Mouse (Mus musculus) T-helper 2 cell (primary cell): ENCODE results near the gene Uvssa.
"Not testable (repeated sequence)": the region's sequence is repeated elsewhere in the genome, so short reads cannot be mapped to it uniquely, and the experiment has no call there.

ENCODE experiments used
- in situ Hi-C: fragments of 300-600 bp; cut with MboI, MseI; formaldehyde crosslinking; loops from one replicate; pipeline ENCODE4 v1.15.1; 2025; ENCODE audit warnings: high pct_unique_total_duplicates

The Uvssa gene

GRCm38 (mm10) chr5:33378302-33378854 lies at the start of gene Uvssa:
TSS of gene Uvssa (plus strand) at chr5:33378549.
- in situ Hi-C loops, result loop anchor here (5.0 to 10.0 kb wide), 3 partner anchors 41 to 1166 kb away; partner anchors contain the start of genes Ctbp1 and Maea

- in situ Hi-C loops, result loop anchor here (5.0 kb wide), 1 partner anchor 43 kb away; the partner anchor contains the start of gene Uvssa
Measured at GRCm38 (mm10) chr5:33334381-33335272, 43.7 kb upstream of the Uvssa start.

DNA sequence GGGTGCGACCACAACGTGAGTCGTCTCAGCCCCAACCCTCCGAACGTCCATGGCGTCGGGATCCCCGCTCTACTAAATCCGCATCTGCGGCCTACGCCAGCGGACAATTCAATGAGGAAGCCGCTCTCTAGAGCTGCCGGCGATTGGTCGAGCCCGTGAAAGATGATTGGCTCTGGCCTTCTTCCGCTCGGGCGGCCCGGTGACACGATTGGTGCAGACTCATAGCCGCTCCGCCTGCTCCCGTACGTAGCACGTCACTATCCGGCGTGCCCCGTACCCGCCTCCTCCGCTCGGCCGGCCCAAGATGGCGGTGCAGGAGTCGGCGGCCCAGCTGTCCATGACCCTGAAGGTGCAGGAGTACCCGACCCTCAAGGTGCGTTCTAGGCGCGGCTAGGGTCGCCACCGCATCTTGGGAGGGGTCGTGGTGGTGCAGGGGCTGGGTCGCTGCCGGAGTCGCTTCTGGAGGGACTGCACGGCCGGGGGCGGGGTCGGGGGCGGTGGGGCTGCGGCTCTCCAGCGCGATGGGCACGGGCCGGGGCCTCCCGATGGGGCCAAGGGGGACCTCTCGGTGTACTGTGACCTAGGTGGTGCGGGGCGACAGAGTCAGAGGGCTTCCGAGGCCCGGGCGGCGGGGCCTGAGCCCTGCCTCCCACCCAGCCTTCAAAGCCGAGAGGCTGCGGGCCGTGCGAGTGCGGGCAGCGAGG lies 42.9 kb upstream of the Uvssa start, which contains the start of gene Maea:
Gene Maea, plus strand, starts transcription at position 237 of the 704 bp plus-strand sequence.
- in situ Hi-C loops, result loop anchor here (5.0 kb wide), 1 partner anchor 42 kb away; the partner anchor contains the start of gene Uvssa

DNA sequence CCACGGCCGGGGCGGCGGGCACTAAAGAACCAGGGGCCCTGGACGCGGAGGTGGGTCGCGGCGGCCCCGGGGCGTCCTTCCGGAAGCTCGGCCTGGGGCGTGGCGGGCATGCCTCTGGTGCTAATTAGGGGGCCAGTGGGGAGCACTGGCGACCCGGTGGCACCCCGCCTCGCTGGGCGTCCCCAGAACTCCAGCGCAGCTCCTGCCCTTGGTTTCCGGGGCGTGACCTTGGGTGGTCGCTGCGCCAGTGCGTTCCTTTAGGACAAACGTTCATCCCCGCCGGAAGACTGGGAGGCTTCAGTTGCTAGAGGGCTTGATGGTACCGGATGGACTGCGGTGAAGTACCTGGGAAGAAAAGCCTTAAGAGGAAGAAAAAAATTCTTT lies 42.4 kb upstream of the Uvssa start:
- in situ Hi-C loops, result loop anchor here (5.0 kb wide), 1 partner anchor 41 kb away; the partner anchor contains the start of gene Uvssa

DNA sequence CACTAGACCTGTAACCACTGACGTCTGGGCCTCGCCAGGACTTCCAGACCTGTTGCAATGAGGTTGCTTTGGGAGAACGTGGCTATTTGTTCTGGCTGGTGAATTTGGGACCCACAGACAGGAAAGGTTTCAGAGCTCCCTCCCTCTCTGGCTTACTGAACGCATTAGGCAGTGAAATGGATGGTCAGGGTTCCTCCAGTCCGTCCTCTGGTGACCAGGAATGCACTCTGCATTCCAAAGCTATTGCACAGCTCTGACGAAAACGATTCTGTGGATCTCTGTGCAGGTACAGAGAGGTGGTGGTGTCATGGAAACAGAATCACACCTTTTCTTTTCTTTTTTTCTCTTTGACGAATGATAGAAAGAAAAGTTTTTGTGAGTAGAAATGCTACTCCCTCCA lies 41.1 kb upstream of the Uvssa start:
- in situ Hi-C loops, result loop anchor here (5.0 kb wide), 1 partner anchor 40 kb away; the partner anchor contains the start of gene Uvssa

GRCm38 (mm10) chr5:33341165-33341564 lies 37.2 kb upstream of the Uvssa start:
- in situ Hi-C loops, result no loop called here

DNA sequence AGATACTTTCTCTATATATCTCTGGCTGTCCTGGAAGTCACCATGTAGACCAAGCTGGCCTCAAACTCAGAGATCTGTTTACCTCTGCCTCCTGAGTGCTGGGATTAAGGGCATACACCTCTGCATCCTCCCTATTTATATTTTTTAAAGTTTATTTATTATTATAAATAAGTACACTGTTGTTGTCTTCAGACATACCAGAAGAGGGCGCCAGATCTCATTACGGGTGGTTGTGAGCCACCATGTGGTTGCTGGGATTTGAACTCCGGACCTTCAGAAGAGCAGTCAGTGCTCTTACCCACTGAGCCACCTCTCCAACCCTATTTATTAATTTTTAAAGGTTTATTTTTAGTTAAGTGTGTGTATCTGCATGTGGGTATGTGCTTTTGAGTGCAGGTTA lies 36.1 kb upstream of the Uvssa start:
- in situ Hi-C loops, result not testable (repeated sequence)

DNA sequence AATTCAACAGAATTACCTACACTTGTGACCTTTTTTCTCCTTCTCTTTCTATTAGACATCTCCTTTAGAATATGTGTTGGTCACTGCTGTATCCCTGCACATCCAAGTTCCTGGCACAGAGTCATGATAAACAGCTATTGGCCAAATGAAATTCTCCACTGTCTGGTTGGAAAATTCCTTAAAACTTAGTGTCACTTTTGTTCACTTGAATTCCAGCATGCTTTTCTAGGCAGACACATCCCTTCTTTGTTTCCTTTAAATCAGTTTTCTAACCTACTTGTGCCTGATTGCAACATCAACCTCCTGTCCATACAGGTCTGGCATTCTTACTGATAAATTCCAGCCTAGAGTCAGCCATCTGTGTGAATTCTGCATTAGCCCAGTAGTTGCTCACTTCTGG lies 35.5 kb upstream of the Uvssa start:
- in situ Hi-C loops, result no loop called here

DNA sequence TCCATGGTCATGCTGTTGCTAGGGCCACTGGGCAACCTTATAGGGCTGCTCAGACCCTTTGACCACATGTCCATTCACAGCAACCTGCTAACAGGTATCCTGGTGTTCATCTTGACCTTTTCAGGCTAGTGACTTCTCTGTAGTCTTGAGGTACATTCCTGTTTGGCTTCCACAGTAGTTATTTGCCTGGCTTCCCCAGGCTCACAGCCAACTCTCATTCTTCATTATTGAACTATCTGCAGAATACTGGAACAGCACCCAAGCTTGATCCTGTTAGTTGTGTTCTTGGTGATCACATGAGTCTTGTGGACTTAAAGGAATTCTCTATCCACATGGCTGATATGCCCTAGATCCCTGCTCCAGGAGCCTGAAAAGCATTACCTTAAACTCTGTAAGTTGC lies 34.8 kb upstream of the Uvssa start:
- in situ Hi-C loops, result no loop called here

GRCm38 (mm10) chr5:33344070-33344469 lies 34.3 kb upstream of the Uvssa start:
- in situ Hi-C loops, result no loop called here

- in situ Hi-C loops, result no loop called here
Measured at GRCm38 (mm10) chr5:33347620-33348019, 30.7 kb upstream of the Uvssa start.

GRCm38 (mm10) chr5:33349205-33349604 lies 29.1 kb upstream of the Uvssa start:
- in situ Hi-C loops, result no loop called here

GRCm38 (mm10) chr5:33349706-33350105 lies 28.6 kb upstream of the Uvssa start:
- in situ Hi-C loops, result no loop called here

- in situ Hi-C loops, result no loop called here
Measured at GRCm38 (mm10) chr5:33351556-33352272, 26.6 kb upstream of the Uvssa start.

- in situ Hi-C loops, result no loop called here
Measured at GRCm38 (mm10) chr5:33352273-33352645, 26.1 kb upstream of the Uvssa start.

DNA sequence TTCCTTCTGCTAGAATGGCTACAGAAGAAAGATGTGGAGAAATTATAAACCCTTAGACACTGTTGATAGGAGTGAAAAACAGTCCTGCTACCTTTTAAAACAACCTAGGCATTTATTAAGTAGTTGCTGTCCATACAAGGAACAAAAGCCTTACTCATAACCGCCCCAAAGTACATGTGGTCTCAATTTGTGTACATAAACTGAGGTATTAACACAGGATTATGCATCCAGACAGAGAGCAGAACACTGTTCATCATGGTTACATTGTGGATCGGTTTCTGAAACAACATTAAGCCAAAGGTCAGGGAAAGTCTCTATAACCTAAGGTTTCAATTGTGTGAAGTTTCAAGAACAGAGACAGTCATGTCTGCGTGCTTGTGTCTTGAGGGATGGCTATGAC lies 25.3 kb upstream of the Uvssa start:
- in situ Hi-C loops, result no loop called here

- in situ Hi-C loops, result no loop called here
Measured at GRCm38 (mm10) chr5:33357494-33357893, 20.9 kb upstream of the Uvssa start.

DNA sequence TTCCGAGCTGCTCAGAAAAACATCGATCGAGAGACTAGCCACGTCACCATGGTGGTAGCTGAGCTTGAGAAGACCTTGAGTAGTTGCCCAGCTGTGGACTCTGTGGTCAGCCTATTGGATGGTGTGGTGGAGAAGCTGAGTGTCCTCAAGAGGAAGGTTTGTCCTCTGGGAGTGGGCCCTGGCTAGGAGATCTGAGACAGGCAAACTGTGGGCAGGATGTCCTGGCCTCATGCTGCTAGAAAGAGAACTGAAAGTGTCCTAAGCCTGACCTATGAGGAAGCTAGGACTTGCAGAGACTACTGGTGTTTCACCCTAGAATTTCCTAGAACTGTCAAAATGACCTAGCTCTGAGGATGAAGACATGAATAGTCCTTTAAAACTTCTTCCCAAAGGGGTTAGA lies 19.9 kb upstream of the Uvssa start:
- in situ Hi-C loops, result no loop called here

DNA sequence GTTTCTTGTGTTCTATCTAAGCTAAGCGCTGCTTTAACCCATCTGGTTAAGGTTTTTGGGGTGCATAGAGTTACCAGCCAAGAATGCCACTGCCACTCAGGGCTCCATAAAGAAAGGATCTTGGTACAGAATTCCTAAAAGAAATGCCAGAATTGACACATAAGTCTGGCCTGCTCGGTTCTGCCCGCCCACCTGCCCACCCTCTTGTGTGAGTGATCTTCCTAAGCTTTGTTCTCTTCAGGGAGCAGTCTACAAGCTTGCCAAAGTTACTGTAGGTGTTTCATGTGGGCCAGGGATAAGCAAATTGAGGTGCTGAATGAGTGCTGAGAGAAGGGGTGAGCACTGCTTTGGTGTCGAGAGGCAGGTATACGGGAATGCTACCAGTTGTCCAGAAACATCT lies 15.1 kb upstream of the Uvssa start:
- in situ Hi-C loops, result no loop called here

DNA sequence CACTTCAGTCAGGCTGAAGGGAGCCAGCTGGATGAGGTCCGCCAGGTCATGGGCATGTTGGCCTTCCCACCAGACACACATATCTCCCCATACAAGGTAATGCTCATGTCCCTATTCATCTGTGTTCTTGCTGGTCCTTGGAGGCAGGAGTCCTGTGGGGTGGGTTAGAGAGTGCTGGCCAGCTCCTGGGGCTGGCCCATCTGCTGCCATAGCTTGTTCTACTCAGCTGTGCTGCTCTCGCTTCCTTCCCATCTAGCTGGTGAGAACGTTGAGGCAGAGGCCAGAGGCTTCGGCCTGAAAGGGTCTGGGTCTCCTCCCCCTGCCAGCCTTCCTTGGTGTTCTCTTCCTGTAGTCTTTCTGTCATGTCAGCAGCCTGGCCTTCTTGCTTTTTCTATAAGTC lies 9.7 kb upstream of the Uvssa start:
- in situ Hi-C loops, result no loop called here

- in situ Hi-C loops, result loop anchor here (10.0 kb wide), 1 partner anchor 1174 kb away; no protein-coding TSS in a partner anchor
Measured at GRCm38 (mm10) chr5:33371137-33371536, 7.2 kb upstream of the Uvssa start.
